Mouse (Mus musculus) liver, embryonic 14.5 days (tissue): ENCODE measurements around the gene Chuk.

Source experiments
- CTCF ChIP-seq: IDR thresholded peaks from 2 replicates; pipeline ENCODE4 v1.5.1; 2016; ENCODE audit warnings: antibody characterized with exemption, low read depth, control low read depth
- EP300 ChIP-seq: IDR thresholded peaks from 2 replicates; pipeline ENCODE4 v1.6.1; 2016; ENCODE audit warnings: antibody characterized with exemption, low read depth

DNA sequence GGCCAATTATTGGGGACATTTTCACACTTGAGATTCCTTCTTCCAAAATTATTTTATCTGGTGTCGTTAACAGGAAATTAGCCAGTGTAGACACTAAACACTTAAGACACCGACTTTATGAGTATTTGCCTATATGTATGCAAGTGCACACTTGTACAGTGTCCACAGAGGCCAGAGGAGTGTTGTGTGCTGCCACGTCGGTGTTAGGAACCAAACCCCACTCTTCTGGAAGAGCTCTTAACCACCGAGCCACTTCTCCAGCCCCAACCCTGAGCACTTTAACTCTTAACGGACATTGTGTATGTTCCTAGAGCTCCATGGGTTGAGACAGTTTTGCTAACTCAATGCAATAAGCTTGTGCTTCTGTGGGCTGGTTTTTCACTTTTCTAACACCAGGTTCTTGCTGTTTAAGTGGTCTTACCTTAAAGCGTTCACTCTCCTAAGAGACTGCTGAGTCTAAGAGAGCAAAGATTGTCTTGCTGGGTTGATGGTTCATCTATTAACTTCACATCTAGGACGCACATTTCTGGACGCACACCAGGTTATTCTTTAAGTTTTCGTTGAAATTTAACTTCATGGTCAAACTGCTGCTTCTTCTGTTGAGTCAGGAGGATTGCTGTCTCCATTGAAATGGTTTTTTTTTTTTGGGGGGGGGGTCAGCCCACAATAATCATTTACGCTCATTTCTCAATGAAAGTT lies 75.1 kb downstream of the Chuk start:
- no peak for TF ChIP-seq CTCF
- no peak for TF ChIP-seq EP300
